Mouse (Mus musculus) liver, embryonic 14.5 days (tissue): ENCODE measurements around the gene Mrps26. TPM values are rescaled to one million over a fixed set of nuclear protein-coding genes. Genes with fewer than 3 reads are reported as not detected.
"Not testable (repeated sequence)": the region's sequence is repeated elsewhere in the genome, so short reads cannot be mapped to it uniquely, and the experiment has no call there.

Experiments used
- ATAC-seq: fragments of 200-750 bp; cut with Nextera tagmentation; 2 replicates; pipeline ENCODE4 v1.8.0; 2017; ENCODE audit warnings: moderate number of reproducible peaks, mild to moderate bottlenecking, moderate library complexity; ENCODE audit not compliant: insufficient read depth
- DNase-seq, 3 experiments: peaks; one replicate each; pipeline ENCODE4 v3.0.0-alpha.2; 2012 to 2013; ENCODE audit warnings: low read depth in 3 of 3, low spot score in 3 of 3
- H3K27ac ChIP-seq: fragments of 300-500 bp; sonication (generic); 2 replicates; pipeline ENCODE4 v1.5.1; 2014; ENCODE audit warnings: moderate library complexity, mild to moderate bottlenecking, control low read depth, inconsistent platforms
- H3K27me3 ChIP-seq: fragments of 300-500 bp; sonication (generic); 2 replicates; pipeline ENCODE4 v1.6.1; 2014; ENCODE audit warnings: mild to moderate bottlenecking, low read length, moderate library complexity; ENCODE audit not compliant: control insufficient read depth, insufficient read depth
- H3K36me3 ChIP-seq: fragments of 300-500 bp; sonication (generic); replicated peaks from 2 replicates; pipeline ENCODE4 v1.6.1; 2014; ENCODE audit warnings: low read depth; ENCODE audit not compliant: control insufficient read depth, insufficient read depth
- H3K4me1 ChIP-seq, 2 experiments: fragments of 200-500 bp in 1 of 2; fragments of 300-500 bp in 1 of 2; sonication (generic) in 1 of 2; replicated peaks; 2 replicates each; pipeline ENCODE4 v1.6.1; 2012 to 2014; ENCODE audit warnings: antibody characterized with exemption in 1 of 2, inconsistent platforms in 1 of 2, low read length in 1 of 2; ENCODE audit not compliant: control insufficient read depth in 2 of 2, insufficient read depth in 2 of 2
- H3K4me2 ChIP-seq: fragments of 300-500 bp; sonication (generic); 2 replicates; pipeline ENCODE4 v1.6.1; 2014; ENCODE audit warnings: low read depth, mild to moderate bottlenecking, control low read depth, moderate library complexity
- H3K4me3 ChIP-seq, 2 experiments: fragments of 200-500 bp in 1 of 2; fragments of 300-500 bp in 1 of 2; sonication (generic) in 1 of 2; 2 replicates each; pipeline ENCODE4 v1.5.1; 2012 to 2014; ENCODE audit warnings: low read depth in 2 of 2, low read length in 2 of 2, mild to moderate bottlenecking in 2 of 2, control low read depth in 1 of 2, inconsistent platforms in 1 of 2, moderate library complexity in 1 of 2; ENCODE audit not compliant: insufficient read depth in 1 of 2
- H3K9ac ChIP-seq: fragments of 300-500 bp; sonication (generic); replicated peaks from 2 replicates; pipeline ENCODE4 v1.6.1; 2014; ENCODE audit warnings: mild to moderate bottlenecking, control low read depth, moderate library complexity
- H3K9me3 ChIP-seq: fragments of 300-500 bp; sonication (generic); 2 replicates; pipeline ENCODE4 v1.6.1; 2016; ENCODE audit warnings: low read length, mixed read lengths; ENCODE audit not compliant: control insufficient read depth
- CTCF ChIP-seq: IDR thresholded peaks from 2 replicates; pipeline ENCODE4 v1.5.1; 2016; ENCODE audit warnings: antibody characterized with exemption, low read depth, control low read depth
- EP300 ChIP-seq: IDR thresholded peaks from 2 replicates; pipeline ENCODE4 v1.6.1; 2016; ENCODE audit warnings: antibody characterized with exemption, low read depth
- WGBS: fragments of 180-500 bp; shearing (Covaris S2); extraction: QIAGEN DNeasy Blood & Tissue Kit; methylation state at CpG from one replicate; pipeline ENCODE4 v1.1.7; 2014; ENCODE audit not compliant: insufficient replicate concordance; 5-methylcytosine and 5-hydroxymethylcytosine counted together
- polyA plus RNA-seq, 2 experiments: library from polyadenylated mRNA; depleted of rRNA in 1 of 2; stranded (reverse) in 1 of 2; unstranded in 1 of 2; fragments of >200 nt; fragmentation: Nextera tagmentation in 1 of 2; extraction: Ambion mirVana in 1 of 2; gene quantifications; 2 replicates each; pipeline versions ENCODE4 v1.2.1 to v1.2.3; 2012 to 2014

The Mrps26 gene
- polyA plus RNA-seq (2012; rRNA removed) (22.9 and 24.8 TPM in 2 replicates), polyA plus RNA-seq (2014; fragmentation: Nextera tagmentation; extraction: Ambion mirVana) (48.3 and 48.4 TPM in 2 replicates)

- DNase-seq (peak; percentile 81), ATAC-seq (peak; percentile 98)
- Histone ChIP-seq H3K9me3 (no peaks in the 10 kb centered on the region), H3K9ac (peak within 1 kb of the TSS; percentile 74), H3K4me3 (peak within 1 kb of the TSS; percentile 63 to 75), H3K27me3 (no peaks in the 10 kb centered on the region), H3K4me1 (peaks cover 3 to 11% of the 10 kb centered on the region in 2 experiments; a peak in 3 of 4 replicates), H3K36me3 (peaks cover 3% of the 10 kb centered on the region; the same call in 1 of the 2 replicates), H3K27ac (no peak within 1 kb of the TSS), H3K4me2 (peak within 1 kb of the TSS; percentile 82)
- WGBS = under 1% methylated on average over 61 of the region's 61 CpGs
- TF ChIP-seq EP300 (no peak), CTCF (peak; percentile 55)
These were observed at the start of gene Mrps26 for GRCm38 (mm10) chr2:130563212-130564055. Gene Mrps26 (plus strand): TSS chr2:130563742.

GRCm38 (mm10) chr2:130513907-130514306 is 49.6 kb upstream of the Mrps26 start:
- no peak overlapping the region for H3K27ac ChIP-seq
- no peaks in the 10 kb centered on the region for H3K9me3 ChIP-seq
- H3K27me3 ChIP-seq = no peaks in the 10 kb centered on the region
- no peak overlapping the region for H3K9ac ChIP-seq
- ATAC-seq = no peak
- 84% methylated on average over 8 of the region's 8 CpGs for WGBS
- DNase-seq = no peak
- H3K4me2 ChIP-seq = no peak overlapping the region
- peaks cover 1% of the 10 kb centered on the region; the same call in 1 of the 2 replicates for H3K36me3 ChIP-seq
- H3K4me3 ChIP-seq = no peak overlapping the region
- no peaks in the 10 kb centered on the region for H3K4me1 ChIP-seq
- TF ChIP-seq EP300 = no peak
- TF ChIP-seq CTCF = no peak

- TF ChIP-seq CTCF (no peak), EP300 (no peak)
- H3K9ac ChIP-seq = no peak overlapping the region
- no peak for ATAC-seq
- DNase-seq = no peak
- H3K4me3 ChIP-seq = no peak overlapping the region
- no peak overlapping the region for H3K27ac ChIP-seq
- no peaks in the 10 kb centered on the region for H3K4me1 ChIP-seq
- H3K36me3 ChIP-seq = peaks cover 9% of the 10 kb centered on the region
- no peak overlapping the region for H3K4me2 ChIP-seq
- H3K9me3 ChIP-seq = no peaks in the 10 kb centered on the region
- H3K27me3 ChIP-seq = no peaks in the 10 kb centered on the region
- WGBS = 74% methylated on average over 5 of the region's 5 CpGs
These were observed 47.8 kb upstream of the Mrps26 start for GRCm38 (mm10) chr2:130515791-130516190.

DNA sequence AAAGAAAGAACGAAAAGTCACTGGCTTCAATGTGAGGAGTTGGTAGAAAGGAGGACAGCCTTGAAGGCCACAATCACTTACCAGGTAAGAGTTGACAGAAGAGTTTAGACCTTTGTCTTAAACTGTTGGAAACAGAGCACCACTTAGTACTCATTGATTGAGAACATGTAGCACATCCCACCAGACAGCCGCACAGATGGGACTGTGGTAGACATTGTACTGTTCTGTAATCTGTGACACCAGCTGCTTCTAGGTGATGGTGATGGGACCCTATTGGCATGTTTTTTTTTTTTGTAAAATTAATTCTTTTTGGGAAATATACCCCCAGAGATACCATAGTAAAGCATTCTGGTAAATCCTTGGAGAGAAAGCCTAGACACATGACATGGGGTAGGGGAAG is 41.6 kb upstream of the Mrps26 start:
- WGBS = 85% methylated on average over 2 of the region's 2 CpGs
- Histone ChIP-seq H3K27ac (no peak overlapping the region), H3K9me3 (no peaks in the 10 kb centered on the region), H3K4me2 (no peak overlapping the region), H3K4me3 (no peak overlapping the region), H3K9ac (no peak overlapping the region), H3K36me3 (peaks cover 9% of the 10 kb centered on the region), H3K4me1 (no peaks in the 10 kb centered on the region), H3K27me3 (no peaks in the 10 kb centered on the region)
- no peak for ATAC-seq
- no peak for DNase-seq
- no peak for TF ChIP-seq EP300
- no peak for TF ChIP-seq CTCF

DNA sequence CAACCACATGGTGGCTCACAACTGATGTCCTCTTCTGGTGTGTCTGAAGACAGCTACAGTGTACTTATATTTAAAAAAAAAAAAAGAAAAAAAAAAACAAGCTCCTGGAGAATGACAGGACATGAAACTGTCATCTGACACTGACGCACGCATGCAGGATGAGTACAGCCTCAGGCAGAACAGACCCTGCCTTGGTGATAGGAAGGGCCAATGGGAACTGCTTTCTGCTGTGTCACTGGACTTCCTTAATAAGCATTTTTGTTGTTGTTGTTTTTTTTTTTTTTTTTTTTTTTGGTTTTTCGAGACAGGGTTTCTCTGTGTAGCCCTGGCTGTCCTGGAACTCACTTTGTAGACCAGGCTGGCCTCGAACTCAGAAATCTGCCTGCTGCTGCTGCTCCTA is 38.1 kb upstream of the Mrps26 start:
- ATAC-seq, DNase-seq, H3K4me3 ChIP-seq, H3K27me3 ChIP-seq, H3K27ac ChIP-seq, H3K36me3 ChIP-seq, H3K4me1 ChIP-seq, H3K9ac ChIP-seq, H3K4me2 ChIP-seq, H3K9me3 ChIP-seq: not testable (repeated sequence)
- 83% methylated on average over 3 of the region's 4 CpGs for WGBS
